Mouse (Mus musculus) kidney, adult 2 months (tissue): ENCODE data around the gene Add3. TPM values are rescaled to one million over a fixed set of nuclear protein-coding genes. Genes with fewer than 3 reads are reported as not detected.
A peak's percentile ranks its signal among the peaks of the same experiment; 100 is the strongest.

Source experiments
- DNase-seq: peaks from one replicate; pipeline ENCODE4 v3.0.0; 2021
- H3K27ac ChIP-seq: fragments of 200-500 bp; 2 replicates; pipeline ENCODE4 v1.5.1; 2012; ENCODE audit warnings: low read depth, low read length, control low read depth, inconsistent platforms; ENCODE audit not compliant: insufficient read depth
- H3K27me3 ChIP-seq: fragments of 200-500 bp; replicated peaks from 2 replicates; pipeline ENCODE4 v1.6.1; 2012; ENCODE audit warnings: mild to moderate bottlenecking, moderate library complexity, low read length, inconsistent platforms; ENCODE audit not compliant: control insufficient read depth, insufficient read depth
- H3K36me3 ChIP-seq: fragments of 200-500 bp; 2 replicates; pipeline ENCODE4 v1.6.1; 2012; ENCODE audit warnings: mild to moderate bottlenecking, moderate library complexity, low read length, inconsistent platforms; ENCODE audit not compliant: control insufficient read depth, insufficient read depth
- H3K4me1 ChIP-seq: fragments of 200-500 bp; 2 replicates; pipeline ENCODE4 v1.6.1; 2011; ENCODE audit warnings: low read length; ENCODE audit not compliant: control insufficient read depth, insufficient read depth
- H3K4me3 ChIP-seq: fragments of 200-500 bp; 2 replicates; pipeline ENCODE4 v1.5.1; 2011; ENCODE audit warnings: mild to moderate bottlenecking, low read depth, low read length, control low read depth; ENCODE audit not compliant: insufficient read depth
- CTCF ChIP-seq: fragments of 200-500 bp; conservative IDR thresholded peaks from 2 replicates; pipeline ENCODE4 v1.5.1; 2011; ENCODE audit warnings: low read depth, mild to moderate bottlenecking, control low read depth, low read length, moderate library complexity, mixed read lengths; ENCODE audit not compliant: insufficient read depth, insufficient read length
- POLR2A ChIP-seq: fragments of 200-500 bp; IDR thresholded peaks from one replicate; pipeline ENCODE4 v1.6.1; 2011; ENCODE audit warnings: low read depth, low read length, control low read depth
- WGBS: fragments of 180-500 bp; shearing (Covaris S2); methylation state at CpG from one replicate; pipeline ENCODE4 v1.1.7; 2018; 5-methylcytosine and 5-hydroxymethylcytosine counted together
- polyA plus RNA-seq: library from polyadenylated mRNA; depleted of rRNA; stranded (reverse); fragments of >200 nt; gene quantifications from 2 replicates; pipeline ENCODE4 v1.2.3, GENCODE M21; 2012

Add3 gene
- polyA plus RNA-seq, 1 experiment = 61.6 TPM

- Histone ChIP-seq H3K27me3 (no peaks in the 10 kb centered on the region), H3K36me3 (no peaks in the 10 kb centered on the region), H3K27ac (peak overlapping the region; percentile 43; the same call in 1 of the 2 replicates), H3K4me3 (no peak overlapping the region), H3K4me1 (peaks cover 31% of the 10 kb centered on the region)
- WGBS = 27% methylated on average over 4 of the region's 4 CpGs
- no peak for TF ChIP-seq CTCF
- TF ChIP-seq POLR2A = no peak
- DNase-seq = peak; percentile 68
Measured at GRCm38 (mm10) chr19:53186456-53186855, 46.2 kb downstream of the Add3 start.

- H3K27ac ChIP-seq = no peak overlapping the region
- WGBS = 72% methylated on average over 7 of the region's 7 CpGs
- TF ChIP-seq CTCF (no peak), POLR2A (no peak)
Measured at GRCm38 (mm10) chr19:53187533-53187932, 47.3 kb downstream of the Add3 start.

GRCm38 (mm10) chr19:53188186-53188585, 47.9 kb downstream of the Add3 start:
- Histone ChIP-seq H3K4me1 (peaks cover 31% of the 10 kb centered on the region), H3K36me3 (no peaks in the 10 kb centered on the region), H3K4me3 (no peak overlapping the region), H3K27ac (no peak overlapping the region), H3K27me3 (no peaks in the 10 kb centered on the region)
- WGBS = 54% methylated on average over 6 of the region's 6 CpGs
- no peak for DNase-seq
- TF ChIP-seq CTCF (no peak), POLR2A (no peak)

More at GRCm38 (mm10) chr19:53187533-53187932, 47.3 kb downstream of the Add3 start:
- no peak for DNase-seq
- Histone ChIP-seq H3K4me1 (peaks cover 31% of the 10 kb centered on the region), H3K4me3 (no peak overlapping the region), H3K36me3 (no peaks in the 10 kb centered on the region), H3K27me3 (no peaks in the 10 kb centered on the region)

GRCm38 (mm10) chr19:53188724-53189220, 48.5 kb downstream of the Add3 start:
- no peak overlapping the region for H3K4me3 ChIP-seq
- no peak for TF ChIP-seq POLR2A
- TF ChIP-seq CTCF = no peak

GRCm38 (mm10) chr19:53189736-53190135, 49.5 kb downstream of the Add3 start:
- Histone ChIP-seq H3K27ac (no peak overlapping the region), H3K36me3 (no peaks in the 10 kb centered on the region), H3K27me3 (no peaks in the 10 kb centered on the region), H3K4me1 (peaks cover 30% of the 10 kb centered on the region), H3K4me3 (no peak overlapping the region)
- TF ChIP-seq POLR2A = no peak
- TF ChIP-seq CTCF = no peak
- no peak for DNase-seq
- WGBS = 88% methylated on average over 3 of the region's 3 CpGs

More at GRCm38 (mm10) chr19:53188724-53189220, 48.5 kb downstream of the Add3 start:
- no peak for DNase-seq
- no peaks in the 10 kb centered on the region for H3K27me3 ChIP-seq
- peaks cover 31% of the 10 kb centered on the region for H3K4me1 ChIP-seq
- 87% methylated on average over 5 of the region's 5 CpGs for WGBS
- no peak overlapping the region for H3K27ac ChIP-seq
- no peaks in the 10 kb centered on the region for H3K36me3 ChIP-seq

- H3K4me1 ChIP-seq = peaks cover 28% of the 10 kb centered on the region
- no peaks in the 10 kb centered on the region for H3K36me3 ChIP-seq
- no peak overlapping the region for H3K4me3 ChIP-seq
- no peak for TF ChIP-seq POLR2A
- TF ChIP-seq CTCF = no peak
- H3K27me3 ChIP-seq = no peaks in the 10 kb centered on the region
- H3K27ac ChIP-seq = no peak overlapping the region
- WGBS = 85% methylated on average over 3 of the region's 3 CpGs
- no peak for DNase-seq
Measured at GRCm38 (mm10) chr19:53190232-53190631, 50.0 kb downstream of the Add3 start.

GRCm38 (mm10) chr19:53191867-53192487, 51.7 kb downstream of the Add3 start:
- WGBS = 65% methylated on average over 6 of the region's 6 CpGs

More at GRCm38 (mm10) chr19:53191867-53192487, 51.7 kb downstream of the Add3 start:
- TF ChIP-seq POLR2A (no peak), CTCF (no peak)
- Histone ChIP-seq H3K27ac (no peak overlapping the region), H3K36me3 (no peaks in the 10 kb centered on the region), H3K27me3 (no peaks in the 10 kb centered on the region), H3K4me1 (peaks cover 18% of the 10 kb centered on the region), H3K4me3 (no peak overlapping the region)
- DNase-seq = no peak
